Mouse (Mus musculus): ENCODE measurements at regions not wholly inside any gene's neighbourhood (a gene's known extent, or its start where the extent isn't known, plus 50 kb on each side); places are given as distances from the start of the nearest gene placed in this dataset.

- no peak for DNase-seq (ENCODE audit: low spot score)
Observed at GRCm38 (mm10) chr15:11712481-11713274, 194.4 kb downstream of the Npr3 start.

GRCm38 (mm10) chr15:11701246-11701645 is 205.8 kb downstream of the Npr3 start:
- DNase-seq (ENCODE audit: low spot score) = no peak

- DNase-seq (ENCODE audit: low spot score) = no peak
Observed at GRCm38 (mm10) chr15:11699929-11700328, 207.2 kb downstream of the Npr3 start.

- DNase-seq (ENCODE audit: low spot score) = no peak
Observed at GRCm38 (mm10) chr15:11697060-11697459, 210.0 kb downstream of the Npr3 start.

- no peak for DNase-seq (ENCODE audit: low spot score)
Observed at GRCm38 (mm10) chr15:11693772-11694270, 213.3 kb downstream of the Npr3 start.

- DNase-seq (ENCODE audit: low spot score) = no peak
Observed at GRCm38 (mm10) chr15:11664839-11665379, 242.2 kb downstream of the Npr3 start.

GRCm38 (mm10) chr15:11655168-11655567 is 251.9 kb downstream of the Npr3 start:
- DNase-seq (ENCODE audit: low spot score) = no peak

- no peak for DNase-seq (ENCODE audit: low spot score)
Observed at GRCm38 (mm10) chr15:11646241-11646640, 246.8 kb upstream of the Tars start.

GRCm38 (mm10) chr15:11644779-11645178 is 245.3 kb upstream of the Tars start:
- no peak for DNase-seq (ENCODE audit: low spot score)

- DNase-seq (ENCODE audit: low spot score) = no peak
Observed at GRCm38 (mm10) chr15:11630654-11631053, 231.2 kb upstream of the Tars start.

GRCm38 (mm10) chr15:11626433-11626832 is 227.0 kb upstream of the Tars start:
- DNase-seq (ENCODE audit: low spot score) = no peak

GRCm38 (mm10) chr15:11612416-11612815 is 213.0 kb upstream of the Tars start:
- no peak for DNase-seq (ENCODE audit: low spot score)

GRCm38 (mm10) chr15:11610043-11610670 is 210.7 kb upstream of the Tars start:
- DNase-seq (ENCODE audit: low spot score) = no peak

- no peak for DNase-seq (ENCODE audit: low spot score)
Observed at GRCm38 (mm10) chr15:11607489-11607888, 208.0 kb upstream of the Tars start.

- no peak for DNase-seq (ENCODE audit: low spot score)
Observed at GRCm38 (mm10) chr15:11605677-11606076, 206.2 kb upstream of the Tars start.

GRCm38 (mm10) chr15:11597021-11597420 is 197.6 kb upstream of the Tars start:
- no peak for DNase-seq (ENCODE audit: low spot score)

GRCm38 (mm10) chr15:11590542-11591116 is 191.2 kb upstream of the Tars start:
- no peak for DNase-seq (ENCODE audit: low spot score)

GRCm38 (mm10) chr15:11589795-11590194 is 190.3 kb upstream of the Tars start:
- DNase-seq (ENCODE audit: low spot score) = no peak

- DNase-seq (ENCODE audit: low spot score) = no peak
Observed at GRCm38 (mm10) chr15:11586384-11586783, 186.9 kb upstream of the Tars start.

GRCm38 (mm10) chr15:11584155-11584554 is 184.7 kb upstream of the Tars start:
- DNase-seq (ENCODE audit: low spot score) = no peak

- no peak for DNase-seq (ENCODE audit: low spot score)
Observed at GRCm38 (mm10) chr15:11578331-11578730, 178.9 kb upstream of the Tars start.

GRCm38 (mm10) chr15:11574359-11574758 is 174.9 kb upstream of the Tars start:
- DNase-seq (ENCODE audit: low spot score) = no peak

- no peak for DNase-seq (ENCODE audit: low spot score)
Observed at GRCm38 (mm10) chr15:11573496-11573895, 174.0 kb upstream of the Tars start.
